Mouse (Mus musculus) gastrocnemius, adult 2 months (tissue): ENCODE measurements around the gene Pex3. TPM values are rescaled to one million over a fixed set of nuclear protein-coding genes. Genes with fewer than 3 reads are reported as not detected.

Experiments used
- DNase-seq: peaks from one replicate; pipeline ENCODE4 v3.0.0; 2022
- H3K27ac ChIP-seq: fragments of 200-600 bp; 2 replicates; pipeline ENCODE4 v1.8.1; 2022; ENCODE audit warnings: mild to moderate bottlenecking
- H3K4me3 ChIP-seq: fragments of 200-600 bp; 2 replicates; pipeline ENCODE4 v1.8.1; 2022; ENCODE audit warnings: mild to moderate bottlenecking, moderate library complexity
- CTCF ChIP-seq: fragments of 200-600 bp; IDR thresholded peaks from 2 replicates; pipeline ENCODE4 v1.8.1; 2022; ENCODE audit warnings: antibody characterized with exemption, mild to moderate bottlenecking, moderate library complexity
- intact Hi-C: fragments of 180-260 bp; cut with DNase I; formaldehyde crosslinking; loops from one replicate; pipeline ENCODE4 v1.15.1; 2025
- total RNA-seq, 2 experiments: library from RNA; stranded (reverse); gene quantifications; 2 replicates each; pipeline ENCODE4 v1.2.3; 2021

Pex3 gene
- total RNA-seq, 2 experiments from 2014 or later = 8.7 to 10.2 TPM

- DNase-seq = no peak
- H3K27ac ChIP-seq = 0 out of 2 replicates have a peak overlapping the region, but pooled peaks have one; percentile 9
- no peak for TF ChIP-seq CTCF
- intact Hi-C loops = no loop called here
- no peak overlapping the region for H3K4me3 ChIP-seq
Observed at GRCm38 (mm10) chr10:13569818-13570217, 16.9 kb upstream of the Pex3 start.

- no peak for TF ChIP-seq CTCF
- Histone ChIP-seq H3K4me3 (no peak overlapping the region), H3K27ac (no peak overlapping the region)
- no peak for DNase-seq
- intact Hi-C loops = no loop called here
Observed at GRCm38 (mm10) chr10:13566393-13566792, 13.5 kb upstream of the Pex3 start.

GRCm38 (mm10) chr10:13565080-13565448 lies 12.1 kb upstream of the Pex3 start:
- peak overlapping the region; percentile 66 for H3K4me3 ChIP-seq

GRCm38 (mm10) chr10:13564364-13565079 lies 11.6 kb upstream of the Pex3 start:
- intact Hi-C loops = loop anchor here (1.0 to 2.0 kb wide), 3 partner anchors 634 to 826 kb away; no protein-coding TSS in a partner anchor
- peak overlapping the region; percentile 66 for H3K4me3 ChIP-seq
- DNase-seq = peak; percentile 75

More at GRCm38 (mm10) chr10:13565080-13565448, 12.1 kb upstream of the Pex3 start:
- no peak for DNase-seq
- intact Hi-C loops = loop anchor here (2.0 kb wide), 2 partner anchors 756 to 826 kb away; no protein-coding TSS in a partner anchor
- H3K27ac ChIP-seq = 0 out of 2 replicates have a peak overlapping the region, but pooled peaks have one; percentile 12
- no peak for TF ChIP-seq CTCF

GRCm38 (mm10) chr10:13560014-13560674 lies 7.2 kb upstream of the Pex3 start:
- H3K4me3 ChIP-seq = no peak overlapping the region
- intact Hi-C loops = no loop called here
- TF ChIP-seq CTCF = no peak

More at GRCm38 (mm10) chr10:13564364-13565079, 11.6 kb upstream of the Pex3 start:
- H3K27ac ChIP-seq = 0 out of 2 replicates have a peak overlapping the region, but pooled peaks have one; percentile 12
- peak; percentile 100 for TF ChIP-seq CTCF

GRCm38 (mm10) chr10:13554316-13554715 lies 1.4 kb upstream of the Pex3 start:
- TF ChIP-seq CTCF = no peak
- DNase-seq = no peak
- Histone ChIP-seq H3K4me3 (no peak overlapping the region), H3K27ac (no peak overlapping the region)
- intact Hi-C loops = loop anchor here (5.0 kb wide), 1 partner anchor 537 kb away; no protein-coding TSS in a partner anchor

More at GRCm38 (mm10) chr10:13560014-13560674, 7.2 kb upstream of the Pex3 start:
- DNase-seq = no peak
- no peak overlapping the region for H3K27ac ChIP-seq

- no peak for DNase-seq
- H3K27ac ChIP-seq = peak overlapping the region; percentile 90
- TF ChIP-seq CTCF = no peak
- intact Hi-C loops = loop anchor here (5.0 kb wide), 1 partner anchor 536 kb away; no protein-coding TSS in a partner anchor
- H3K4me3 ChIP-seq = peak overlapping the region; percentile 95
Observed at GRCm38 (mm10) chr10:13553498-13553985, 600 bp upstream of the Pex3 start.

GRCm38 (mm10) chr10:13541721-13542120 lies 11.2 kb downstream of the Pex3 start:
- DNase-seq = no peak
- H3K27ac ChIP-seq = no peak overlapping the region
- no peak for TF ChIP-seq CTCF
- intact Hi-C loops = no loop called here
- no peak overlapping the region for H3K4me3 ChIP-seq

- intact Hi-C loops = no loop called here
- Histone ChIP-seq H3K27ac (no peak overlapping the region), H3K4me3 (no peak overlapping the region)
- no peak for TF ChIP-seq CTCF
- no peak for DNase-seq
Observed at GRCm38 (mm10) chr10:13539769-13540333, 13.1 kb downstream of the Pex3 start.

- no peak for DNase-seq
- H3K4me3 ChIP-seq = no peak overlapping the region
- no peak for TF ChIP-seq CTCF
- no peak overlapping the region for H3K27ac ChIP-seq
- intact Hi-C loops = no loop called here
Observed at GRCm38 (mm10) chr10:13536706-13537105, 16.2 kb downstream of the Pex3 start.

GRCm38 (mm10) chr10:13534751-13535150 lies 18.2 kb downstream of the Pex3 start:
- Histone ChIP-seq H3K27ac (no peak overlapping the region), H3K4me3 (no peak overlapping the region)
- no peak for DNase-seq
- TF ChIP-seq CTCF = no peak
- intact Hi-C loops = no loop called here

GRCm38 (mm10) chr10:13528155-13528554 lies 24.8 kb downstream of the Pex3 start:
- no peak overlapping the region for H3K27ac ChIP-seq
- no peak for DNase-seq
- H3K4me3 ChIP-seq = no peak overlapping the region
- intact Hi-C loops = no loop called here
- no peak for TF ChIP-seq CTCF

GRCm38 (mm10) chr10:13521857-13522256 lies 31.1 kb downstream of the Pex3 start:
- intact Hi-C loops = no loop called here
- no peak for TF ChIP-seq CTCF
- no peak overlapping the region for H3K4me3 ChIP-seq
- no peak overlapping the region for H3K27ac ChIP-seq
- no peak for DNase-seq
